Comparison of ENCODE assay signal across 17 mouse cellular contexts in genomic region chr3:152651991-152652390, GRCm38 (mm10). TPM values are rescaled to one million over a fixed set of nuclear protein-coding genes. Genes with fewer than 3 reads are reported as not detected.
DNase-seq lines count a peak whose midpoint lies in the region; TF ChIP-seq lines count a peak whose summit lies in the region.
"Had no signal": no experiment of that assay in that cellular context is flagged by ENCODE, and none has a peak within 500 bp of the region (broad histone marks: within the 10 kb centered on the region; RNA-seq: fewer than 3 reads in every experiment).

No protein-coding gene starts in this region.

- DNase-seq in CH12.LX (ENCODE audit: extremely low read depth): no peak
- DNase-seq in gastrocnemius, adult 18-20 months (ENCODE audit: low spot score): no peak
- DNase-seq: adrenal gland, adult 2 months; adrenal gland, adult 8-10 months; adrenal gland, postnatal 10 days; adrenal gland, postnatal 14 days; adrenal gland, postnatal 25 days; adrenal gland, postnatal 36 days; B cell, adult 2 months; cerebellum, adult 11 months; cerebellum, adult 11-12 months; cerebellum, adult 18-20 months; cerebellum, adult 2 months; cerebellum, adult 8-10 months had no signal

- no peak for TF ChIP-seq CTCF in CH12.LX (conservative IDR thresholded peaks at IDR 0.05 in 1 of 2, IDR thresholded peaks at IDR 0.05 in 1 of 2; ENCODE audit: low read depth in 2 of 2, low read length in 2 of 2)

- H3K36me3 ChIP-seq in CH12.LX (replicated peaks in 1 of 2; ENCODE audit: control insufficient read depth in 1 of 2, insufficient read depth in 1 of 2, low read length in 1 of 2): no peaks in the 10 kb centered on the region
- H3K36me3 ChIP-seq: G1E had no signal

- dilution Hi-C loops in CH12.LX (cut with MboI; ENCODE audit: extremely low pct_ligation_motif_present, extremely low pct_unique_long_range_greater_than_20kb, low sequenced_read_pairs): no loop called here

- no peak overlapping the region for H3K27ac ChIP-seq in CH12.LX (ENCODE audit: insufficient read depth, low read depth)

- no peak for TF ChIP-seq RAD21 in CH12.LX (IDR thresholded peaks at IDR 0.05; ENCODE audit: low read depth, low read length)

- no peak for TF ChIP-seq EP300 in CH12.LX (IDR thresholded peaks at IDR 0.05; ENCODE audit: low read length)

- no peak overlapping the region for H3K4me3 ChIP-seq in CH12.LX (replicated peaks in 1 of 3; ENCODE audit: low read depth in 2 of 3, low read length in 2 of 3, poor library complexity in 1 of 3)

- no peaks in the 10 kb centered on the region for H3K27me3 ChIP-seq in CH12.LX (replicated peaks)
- H3K27me3 ChIP-seq: Patski had no signal

- no peaks in the 10 kb centered on the region for H3K79me2 ChIP-seq in CH12.LX (replicated peaks; ENCODE audit: control insufficient read depth, extremely low read depth, insufficient read depth, poor library complexity, severe bottlenecking)

- in situ Hi-C loops in CH12.LX (cut with MboI; ENCODE audit: low pct_ligation_motif_present, low pct_unique_long_range_greater_than_20kb, low sequenced_read_pairs): no loop called here

- no peak overlapping the region for H3K9ac ChIP-seq in CH12.LX (ENCODE audit: insufficient read depth, low read depth)

- TF ChIP-seq POLR2A in CH12.LX (IDR thresholded peaks at IDR 0.05; ENCODE audit: low read depth, low read length): no peak

- no peak overlapping the region for H3K4me2 ChIP-seq in CH12.LX (ENCODE audit: insufficient read depth, low read depth, poor library complexity, severe bottlenecking)

- H3K4me1 ChIP-seq in CH12.LX (ENCODE audit: control insufficient read depth in 1 of 2, insufficient read depth in 2 of 2): no peaks in the 10 kb centered on the region

- no peaks in the 10 kb centered on the region for H3K9me3 ChIP-seq in CH12.LX (replicated peaks; ENCODE audit: low read length)
- H3K9me3 ChIP-seq: G1E had no signal

TF ChIP-seq in CH12.LX, 34 proteins besides CTCF, POLR2A, EP300 and RAD21:
- 0 out of 2 replicates have a peak, but pooled peaks have one; percentile 20 for TF ChIP-seq MAX (IDR thresholded peaks at IDR 0.05; ENCODE audit: low read length)
- no peak for TF ChIP-seq JUN (IDR thresholded peaks at IDR 0.05; ENCODE audit: insufficient read depth, low read depth, low read length)
TF ChIP-seq in CH12.LX: peak in this region for 1.

RNA-seq across cellular contexts. Expression of gene Ak5, which starts 16.2 kb away (rescaled TPM):
- 0.13 and 0.50 TPM in 2 replicates for total RNA-seq in CH12.LX (2012; rRNA removed)
- 0.39 and 0.79 TPM in 2 replicates for total RNA-seq in CH12.LX (2014; rRNA removed)
- polyA plus RNA-seq in CH12.LX (2012; ENCODE audit: insufficient read length, low read depth): 0.12 and 0.23 TPM in 2 replicates
- under 1 TPM; 0.24 to 0.32 TPM for total RNA-seq in gastrocnemius, adult 18-20 months (2021)
- polyA plus RNA-seq: activated CD4-positive, CD25-positive, alpha-beta regulatory T cell, adult 4 months; G1E had no signal
